Mouse (Mus musculus) retina, embryonic 14.5 days (tissue): Measurements from ENCODE around the gene Jam3.

Experiments
- DNase-seq: peaks from one replicate; pipeline ENCODE4 v3.0.0-alpha.2; 2015; ENCODE audit warnings: low spot score

The Jam3 gene

DNA sequence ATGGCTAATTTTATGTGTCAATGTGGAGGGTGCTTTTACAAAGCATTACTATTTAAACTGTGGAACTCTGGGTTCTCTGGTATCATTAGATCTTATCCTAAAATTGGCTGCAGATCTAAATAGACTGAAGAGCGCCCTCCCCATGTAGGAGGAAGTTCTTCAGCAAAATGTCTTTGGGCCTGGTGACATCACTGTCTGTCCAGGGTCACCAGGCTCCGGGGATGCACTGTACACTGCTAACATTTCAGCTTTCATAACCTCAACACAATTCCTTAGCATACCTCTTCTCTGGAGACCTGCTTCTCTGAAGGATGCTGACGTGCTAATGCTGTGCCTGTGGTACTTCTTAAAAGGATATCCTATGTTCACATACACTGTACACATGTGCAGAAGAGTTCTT lies 43.5 kb downstream of the Jam3 start:
- DNase-seq: no peak

DNA sequence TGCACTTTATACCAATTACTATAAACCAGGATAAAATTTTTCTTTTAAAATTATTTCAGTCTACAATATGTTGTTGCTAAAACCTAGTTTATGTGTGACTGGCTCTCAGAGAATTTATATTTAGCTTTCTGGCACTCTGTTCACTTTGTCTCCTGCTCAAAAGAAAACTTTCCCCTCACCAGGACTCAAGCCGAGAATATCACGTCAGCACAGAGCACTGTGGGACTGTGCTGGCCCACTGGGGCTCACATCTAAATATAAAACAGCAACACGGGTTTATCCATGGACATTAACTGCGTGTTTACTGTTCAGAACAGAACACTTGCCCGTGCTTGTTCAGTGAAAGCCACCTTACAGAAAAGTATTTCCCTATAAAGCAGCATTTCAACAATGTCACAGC lies 44.5 kb downstream of the Jam3 start:
- no peak for DNase-seq

DNA sequence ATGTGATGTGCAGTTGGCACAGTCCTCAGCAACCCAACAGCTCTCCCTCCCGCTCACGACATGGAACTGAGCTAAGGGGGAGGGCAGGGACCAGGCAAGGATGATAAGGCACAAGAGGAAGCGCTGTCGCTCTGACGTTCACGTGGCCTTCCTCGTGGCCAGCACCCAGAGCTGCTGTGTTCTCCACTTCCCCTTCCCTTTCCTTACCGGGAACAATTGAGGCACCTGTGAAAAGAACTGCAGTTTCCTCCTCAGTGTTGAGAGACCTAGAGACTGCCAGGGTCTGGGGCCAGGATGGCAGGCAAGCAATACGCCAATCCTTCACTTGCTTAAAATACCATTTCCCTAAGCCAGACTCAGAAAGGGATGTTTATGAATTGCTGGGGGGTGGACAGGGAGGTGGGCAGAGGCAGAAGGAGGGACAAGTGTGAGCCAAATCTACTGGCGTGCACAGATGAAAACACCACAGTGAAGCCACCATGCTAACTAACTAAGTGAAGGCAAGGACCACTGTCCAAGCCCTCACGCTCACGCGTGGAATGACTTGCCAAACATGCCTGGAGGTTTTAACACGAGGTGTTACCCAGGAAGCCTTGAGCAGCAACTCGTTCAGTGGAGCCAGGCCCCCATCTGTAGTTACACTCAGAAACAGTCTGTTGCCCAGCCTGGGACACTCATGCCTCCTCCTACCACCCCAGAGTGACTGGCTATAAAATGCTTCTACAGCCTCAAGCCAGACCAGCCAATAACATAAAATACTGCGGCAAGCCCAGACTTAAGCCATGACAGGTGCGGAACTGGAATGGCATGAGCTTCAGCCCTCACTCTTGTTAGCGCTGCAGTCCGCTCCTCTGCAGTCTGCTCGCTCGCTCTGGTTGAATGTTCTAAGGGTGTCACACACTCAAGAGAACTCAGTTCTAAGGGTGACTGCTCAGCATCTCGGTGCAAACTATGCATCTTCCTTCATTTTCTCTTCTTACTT lies 45.4 kb downstream of the Jam3 start:
- DNase-seq: no peak

DNA sequence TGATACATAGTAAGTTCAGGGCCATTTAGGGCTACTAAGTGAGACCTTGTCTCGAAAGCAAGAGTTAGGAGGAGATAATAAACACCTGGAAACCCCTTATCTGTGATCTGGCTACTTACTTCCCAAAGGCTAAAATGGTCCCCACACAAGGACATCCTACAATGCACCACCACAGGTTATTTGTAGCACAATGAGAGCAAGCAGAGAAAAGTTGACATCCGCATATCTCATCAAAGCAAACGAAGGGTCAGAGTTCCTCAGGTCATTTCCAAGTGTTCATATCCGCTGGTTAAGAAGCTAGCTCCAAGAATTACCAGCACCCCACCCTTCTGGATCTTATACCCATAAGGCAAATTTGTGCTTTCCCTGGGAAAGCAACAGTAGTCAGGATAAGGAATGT lies 46.8 kb downstream of the Jam3 start:
- no peak for DNase-seq

DNA sequence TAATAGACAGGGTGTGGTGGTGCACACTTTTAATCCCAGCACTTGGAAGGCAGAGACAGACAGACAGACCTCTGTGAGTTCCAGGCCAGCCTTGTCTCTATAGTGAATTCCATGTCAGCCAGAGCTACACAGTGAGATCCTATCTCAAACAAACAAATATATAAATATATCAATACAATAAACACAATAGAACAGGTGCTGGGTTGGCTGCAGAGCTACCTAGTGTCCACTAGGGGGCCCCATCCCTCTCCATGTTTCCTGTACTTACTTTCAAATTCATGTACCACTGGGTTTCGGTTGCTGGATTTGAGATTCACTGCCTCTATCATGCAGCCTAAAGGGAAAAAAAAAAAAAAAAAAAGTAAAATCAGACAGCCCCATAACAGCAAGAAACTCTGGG lies 49.1 kb downstream of the Jam3 start:
- peak; percentile 85 for DNase-seq

DNA sequence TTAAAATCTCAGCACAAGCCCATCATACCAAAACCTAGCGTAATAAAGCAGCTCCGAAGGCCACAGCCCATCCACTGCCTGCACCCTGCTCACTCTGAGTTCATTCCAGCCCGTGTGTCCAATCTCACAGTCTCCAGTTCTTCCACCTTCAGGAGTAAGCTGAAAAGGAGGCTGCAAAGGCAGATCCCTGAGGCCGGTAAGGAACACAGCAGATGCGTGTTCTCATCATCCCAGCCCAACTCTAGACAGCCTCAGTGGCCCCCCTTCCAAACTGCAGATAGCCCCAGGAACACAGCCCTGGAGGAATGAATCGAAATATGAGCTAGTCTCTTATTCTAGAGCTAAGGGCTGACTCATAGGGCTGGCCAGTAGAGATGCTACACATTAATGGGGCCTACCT lies 53.8 kb downstream of the Jam3 start:
- no peak for DNase-seq

DNA sequence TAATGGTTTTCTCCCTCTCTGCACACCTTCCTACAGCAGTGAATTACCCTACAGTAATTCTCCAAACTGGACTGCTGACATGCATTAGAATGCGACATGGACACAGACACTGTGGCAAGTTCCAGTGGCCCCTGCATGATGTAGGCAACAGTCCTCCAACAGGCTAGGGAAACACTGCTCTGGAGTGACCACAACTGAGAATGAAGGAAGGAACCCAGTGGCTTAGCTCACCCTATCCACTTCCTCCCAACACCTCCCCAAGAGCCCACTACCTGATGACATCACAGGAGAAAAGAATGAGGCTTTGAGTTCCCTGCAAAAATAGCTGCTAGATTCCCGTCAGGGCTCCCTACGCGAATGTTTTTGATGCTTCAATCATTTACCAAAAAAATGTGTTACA lies 55.7 kb downstream of the Jam3 start:
- DNase-seq: no peak

DNA sequence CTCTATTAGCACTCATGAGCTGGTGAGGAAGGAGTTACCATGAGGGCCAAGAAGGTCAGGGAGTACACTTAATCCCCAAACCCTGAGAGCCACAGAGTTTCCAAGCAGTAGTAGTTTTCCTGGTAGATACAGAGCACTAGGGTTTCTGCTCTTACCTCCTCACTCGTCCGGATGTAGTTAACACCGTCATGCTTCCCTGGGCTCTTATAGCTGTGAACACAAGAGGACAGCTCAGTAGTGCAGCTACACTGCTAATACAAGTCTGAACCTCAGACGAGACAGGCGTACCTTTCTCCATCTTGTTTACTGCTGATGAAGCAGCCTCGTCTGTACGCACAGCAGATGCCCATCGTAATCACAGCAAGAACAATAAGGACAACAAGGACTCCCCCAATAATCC lies 56.7 kb downstream of the Jam3 start:
- no peak for DNase-seq

DNA sequence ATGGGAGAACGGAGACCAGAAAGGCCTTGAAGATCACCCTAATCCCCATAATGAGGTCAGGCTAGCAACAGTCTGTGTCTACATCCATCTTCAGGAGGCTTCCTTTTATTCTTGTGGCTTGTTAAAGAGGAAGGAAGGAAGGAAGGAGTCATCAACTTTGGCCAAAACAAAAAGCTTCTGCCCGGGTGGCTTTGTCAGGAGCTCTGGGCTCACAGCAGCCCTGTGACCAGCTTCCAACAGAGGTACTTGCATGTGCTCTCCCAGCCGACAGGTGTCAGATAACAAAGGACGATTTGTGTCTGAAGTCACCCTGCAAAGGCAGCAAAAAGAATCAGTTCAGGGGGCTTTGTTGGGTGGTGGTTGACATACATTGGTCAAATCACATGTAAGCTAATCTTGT lies 57.1 kb downstream of the Jam3 start:
- DNase-seq: peak; percentile 31

DNA sequence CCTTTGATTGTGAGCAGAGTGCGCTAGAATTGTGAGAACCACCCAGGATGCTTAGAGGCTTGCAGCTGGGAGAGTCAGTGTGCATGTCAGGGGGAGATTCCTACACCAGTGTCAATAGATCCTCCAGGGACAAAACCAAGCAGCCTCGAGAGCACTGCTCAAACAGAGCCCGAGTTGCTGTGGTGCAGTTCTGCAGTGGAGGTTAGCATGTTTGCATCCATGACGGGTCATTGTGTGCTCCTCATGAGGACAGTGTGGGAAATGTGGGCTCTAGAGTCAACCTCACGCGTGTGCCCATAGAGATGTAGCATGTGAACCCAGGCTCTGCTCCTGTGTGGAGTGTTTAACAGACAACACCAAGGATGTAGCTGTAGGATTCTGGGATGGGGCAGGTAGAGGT lies 62.3 kb downstream of the Jam3 start:
- DNase-seq: no peak

DNA sequence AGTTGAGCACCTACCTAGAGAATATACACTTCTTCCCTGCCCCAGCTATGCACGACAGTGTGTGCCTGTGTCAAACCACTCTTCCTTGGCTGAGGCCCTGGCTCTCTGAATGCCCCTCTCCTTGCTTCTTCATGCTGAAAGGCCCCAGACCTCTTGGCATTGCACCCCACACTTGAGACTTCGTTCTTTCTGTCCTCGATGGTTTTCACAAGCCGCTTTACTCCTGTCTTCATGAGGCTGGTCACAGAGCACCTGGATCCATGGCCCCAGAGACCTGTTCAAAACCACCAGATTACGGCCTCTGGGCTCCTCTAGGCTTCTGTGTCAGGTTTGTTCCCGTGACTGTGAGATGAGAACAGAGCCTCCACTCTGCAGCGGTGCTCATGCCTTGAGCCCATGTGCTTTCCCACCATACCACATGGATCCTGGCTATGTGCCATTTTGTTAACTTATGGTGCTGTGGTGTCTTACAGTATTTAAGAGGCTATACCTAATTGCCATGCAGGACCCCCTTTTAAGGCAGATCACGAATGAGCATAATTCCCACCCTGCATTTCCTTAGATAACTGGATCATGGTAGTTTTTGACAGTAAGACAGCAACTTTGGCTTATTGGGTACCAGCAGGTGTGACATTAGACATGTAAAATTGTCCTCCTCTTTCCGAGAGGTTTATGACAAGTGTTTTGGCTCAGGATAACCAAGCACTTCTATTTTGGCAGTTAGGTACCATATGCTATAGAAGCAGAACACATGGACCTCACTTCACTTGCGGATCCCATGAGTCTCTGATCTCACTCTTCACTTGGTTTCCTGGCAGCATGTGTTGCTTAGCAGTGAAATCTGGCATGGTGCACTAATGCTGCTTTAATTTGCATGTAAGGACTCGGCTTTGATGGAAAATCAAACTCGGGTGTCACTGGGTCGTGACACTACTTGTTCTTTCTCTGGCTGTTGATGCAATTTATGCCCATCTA lies 64.1 kb downstream of the Jam3 start:
- DNase-seq: no peak

DNA sequence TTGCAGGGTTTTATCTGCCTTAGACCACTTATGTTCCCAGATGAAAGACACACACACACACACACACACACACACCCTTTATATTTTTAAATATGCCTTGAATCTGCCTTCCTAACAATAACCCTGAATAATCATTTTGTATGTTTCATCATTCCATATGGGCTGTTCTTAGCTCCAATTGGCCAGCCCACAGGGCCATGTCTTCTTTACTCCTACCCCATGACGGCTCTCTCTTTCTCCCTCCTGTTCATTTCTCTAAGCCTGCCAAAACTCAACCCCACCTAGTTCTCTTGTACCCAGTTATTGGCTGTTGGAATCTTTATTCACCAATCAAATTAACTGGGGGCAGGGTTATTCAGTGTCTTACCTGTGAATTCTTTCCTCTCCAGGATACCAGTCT lies 65.1 kb downstream of the Jam3 start:
- DNase-seq: no peak

DNA sequence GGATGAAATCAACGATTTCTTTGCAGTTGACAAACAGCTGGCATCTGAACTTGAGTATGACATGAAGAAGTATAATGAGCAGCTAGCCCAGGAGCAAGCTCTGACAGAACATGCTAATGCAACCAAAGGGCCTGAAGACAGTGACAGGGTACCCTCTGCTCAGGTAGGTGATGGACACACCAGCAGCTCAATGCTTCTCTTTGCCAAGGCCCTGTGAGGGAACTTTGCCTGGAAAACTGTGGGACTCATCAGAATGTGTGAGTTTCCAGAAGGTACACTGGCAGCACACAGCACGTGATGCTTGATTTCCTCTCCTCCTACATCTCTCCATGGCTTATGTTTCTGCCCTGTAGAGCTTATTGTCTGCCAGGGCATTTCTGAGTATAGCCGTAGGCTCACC lies 67.8 kb downstream of the Jam3 start:
- no peak for DNase-seq

DNA sequence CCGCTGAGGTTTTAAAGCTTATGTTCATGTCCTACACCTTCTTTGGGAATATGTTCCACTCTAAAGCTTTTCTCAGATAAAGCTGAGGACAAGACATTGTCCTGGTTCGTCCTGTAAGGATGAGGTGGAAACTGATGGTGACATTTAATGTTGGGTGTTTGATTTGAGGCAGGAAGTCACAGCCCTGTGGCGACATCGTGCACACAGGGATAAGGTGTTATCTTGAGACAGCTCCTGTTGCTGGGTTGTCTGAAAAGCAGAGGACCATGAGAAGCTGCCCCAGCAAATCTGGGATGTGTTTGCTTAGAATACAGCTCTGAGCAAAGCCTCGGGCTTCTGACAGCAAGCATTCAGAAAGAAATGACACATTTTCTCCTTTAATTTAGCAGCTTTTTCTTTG lies 69.0 kb downstream of the Jam3 start:
- DNase-seq: no peak

DNA sequence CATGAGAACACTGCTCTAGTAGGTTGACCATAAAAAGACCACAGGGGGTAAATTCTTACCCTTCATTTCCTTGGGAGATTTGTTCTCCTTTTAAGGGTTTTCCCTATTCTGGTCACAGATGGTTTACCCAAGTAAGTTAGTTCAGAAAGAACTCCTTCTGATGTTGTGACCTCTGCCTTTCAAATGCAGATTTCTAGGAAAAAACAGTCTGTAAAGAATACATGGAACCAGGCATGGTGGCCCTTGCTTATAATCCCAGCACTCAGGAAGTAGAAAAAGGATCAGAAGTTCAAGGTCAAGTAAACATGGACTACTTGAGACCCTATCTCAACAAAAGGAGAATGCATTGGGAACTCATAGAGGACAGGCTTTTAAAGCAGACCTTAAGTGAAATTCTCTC lies 79.4 kb downstream of the Jam3 start:
- DNase-seq: no peak

DNA sequence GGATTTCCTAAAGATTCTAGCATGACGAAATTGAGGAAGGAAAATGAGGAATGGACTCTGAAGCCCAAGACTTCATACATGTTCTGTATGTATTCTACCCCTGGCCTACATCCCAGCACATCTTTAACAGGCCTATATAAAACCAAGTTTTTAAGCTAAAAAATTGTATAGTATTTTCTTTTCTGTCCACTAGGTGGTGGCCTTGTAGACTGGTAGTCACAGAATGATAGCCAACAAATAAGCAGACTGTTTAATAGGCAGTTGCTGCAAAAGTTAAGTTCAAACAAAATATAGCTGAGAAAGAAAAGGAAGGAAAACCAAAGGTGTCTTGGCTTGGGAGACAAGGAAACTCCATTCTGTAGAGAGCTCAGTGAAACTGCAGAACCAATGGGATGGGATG lies 80.5 kb downstream of the Jam3 start:
- DNase-seq: peak; percentile 38

DNA sequence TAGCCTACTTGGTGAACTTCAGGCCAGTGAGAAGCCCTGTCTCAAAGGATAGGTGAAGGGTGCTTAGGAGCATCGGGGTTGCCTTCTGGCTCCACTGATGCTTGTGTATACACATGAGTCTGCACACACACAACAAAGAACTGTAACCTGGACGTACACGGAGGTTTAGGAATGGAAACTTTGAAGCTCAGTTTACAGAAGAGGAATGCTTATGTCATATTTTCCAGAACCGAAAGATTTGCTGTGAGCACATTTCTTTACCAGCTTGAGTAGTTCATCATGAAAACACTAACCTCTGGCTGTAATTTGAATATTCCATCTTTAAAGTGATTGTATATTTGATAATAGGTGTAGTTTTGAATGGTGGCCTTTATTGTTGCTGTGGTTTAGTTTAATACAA lies 84.3 kb downstream of the Jam3 start:
- no peak for DNase-seq

DNA sequence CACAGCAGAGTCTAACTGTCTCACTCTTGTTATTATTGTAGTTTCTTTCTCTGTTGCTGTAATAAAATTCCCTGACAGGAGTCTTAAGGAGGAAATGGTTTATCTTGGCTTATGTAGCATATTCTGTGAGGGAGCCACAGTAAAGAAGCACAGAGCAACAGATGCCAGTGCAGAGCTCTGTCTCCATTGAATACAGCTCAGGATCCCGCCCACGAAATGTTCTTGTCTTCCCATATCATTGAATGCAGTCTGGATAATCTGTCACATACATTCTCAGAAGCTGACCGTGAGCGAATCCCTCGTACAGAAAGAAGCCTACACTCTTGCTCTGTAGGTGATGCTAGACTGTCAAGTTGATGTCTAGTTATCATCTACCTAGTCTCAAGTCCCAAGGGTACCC lies 96.9 kb downstream of the Jam3 start:
- DNase-seq: no peak

DNA sequence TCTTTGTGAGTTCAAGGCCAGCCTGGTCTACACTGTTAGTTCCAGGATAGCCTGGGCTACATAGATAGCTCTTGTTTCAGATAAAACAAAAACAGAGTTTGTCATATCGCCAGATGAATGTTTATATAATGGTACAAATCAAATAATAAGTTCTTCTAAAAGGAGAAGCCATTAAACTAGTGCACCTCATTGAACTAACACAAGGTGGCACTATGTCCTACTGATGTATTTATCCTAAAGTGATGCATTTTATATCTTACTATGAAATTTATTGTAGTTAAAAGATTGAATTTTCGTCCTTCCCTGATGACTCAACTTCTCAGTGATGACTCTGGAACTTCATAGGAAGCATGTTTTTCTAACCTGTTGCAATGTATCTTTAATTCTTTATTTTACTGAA lies 105.7 kb downstream of the Jam3 start:
- DNase-seq: peak; percentile 16
